Mouse (Mus musculus) neural tube, embryonic 13.5 days (tissue): ENCODE results near the gene Grin1. TPM values are rescaled to one million over a fixed set of nuclear protein-coding genes. Genes with fewer than 3 reads are reported as not detected.

Experiments used
- ATAC-seq: fragments of 200-750 bp; cut with Nextera tagmentation; 2 replicates; pipeline ENCODE4 v1.8.0; 2017; ENCODE audit warnings: low read depth, mild to moderate bottlenecking, moderate TSS enrichment, moderate library complexity
- H3K27ac ChIP-seq: fragments of 300-500 bp; sonication (generic); replicated peaks from 2 replicates; pipeline ENCODE4 v1.5.1; 2015; ENCODE audit warnings: moderate library complexity, mild to moderate bottlenecking, inconsistent platforms
- H3K27me3 ChIP-seq: fragments of 300-500 bp; sonication (generic); 2 replicates; pipeline ENCODE4 v1.6.1; 2015; ENCODE audit warnings: mild to moderate bottlenecking, inconsistent platforms
- H3K36me3 ChIP-seq: fragments of 300-500 bp; sonication (generic); 2 replicates; pipeline ENCODE4 v1.6.1; 2015; ENCODE audit warnings: mild to moderate bottlenecking, inconsistent platforms
- H3K4me1 ChIP-seq: fragments of 300-500 bp; sonication (generic); replicated peaks from 2 replicates; pipeline ENCODE4 v1.6.1; 2015; ENCODE audit warnings: inconsistent platforms
- H3K4me2 ChIP-seq: fragments of 300-500 bp; sonication (generic); 2 replicates; pipeline ENCODE4 v1.6.1; 2015; ENCODE audit warnings: inconsistent platforms, mild to moderate bottlenecking, moderate library complexity
- H3K4me3 ChIP-seq: fragments of 300-500 bp; sonication (generic); 2 replicates; pipeline ENCODE4 v1.5.1; 2015; ENCODE audit warnings: mild to moderate bottlenecking, inconsistent platforms
- H3K9ac ChIP-seq: fragments of 300-500 bp; sonication (generic); 2 replicates; pipeline ENCODE4 v1.6.1; 2015; ENCODE audit warnings: moderate library complexity, mild to moderate bottlenecking, inconsistent platforms
- H3K9me3 ChIP-seq: fragments of 300-500 bp; sonication (generic); 2 replicates; pipeline ENCODE4 v1.6.1; 2016; ENCODE audit warnings: inconsistent platforms
- WGBS: fragments of 180-500 bp; shearing (Covaris S2); methylation state at CpG from one replicate; pipeline ENCODE4 v1.1.7; 2015; 5-methylcytosine and 5-hydroxymethylcytosine counted together
- polyA plus RNA-seq: library from polyadenylated mRNA; unstranded; fragments of >200 nt; fragmentation: Nextera tagmentation; extraction: Ambion mirVana; gene quantifications from 2 replicates; pipeline ENCODE4 v1.2.1, GENCODE M21; 2015

Grin1 gene
- polyA plus RNA-seq, 1 experiment from 2014 or later: 30.2 TPM

DNA sequence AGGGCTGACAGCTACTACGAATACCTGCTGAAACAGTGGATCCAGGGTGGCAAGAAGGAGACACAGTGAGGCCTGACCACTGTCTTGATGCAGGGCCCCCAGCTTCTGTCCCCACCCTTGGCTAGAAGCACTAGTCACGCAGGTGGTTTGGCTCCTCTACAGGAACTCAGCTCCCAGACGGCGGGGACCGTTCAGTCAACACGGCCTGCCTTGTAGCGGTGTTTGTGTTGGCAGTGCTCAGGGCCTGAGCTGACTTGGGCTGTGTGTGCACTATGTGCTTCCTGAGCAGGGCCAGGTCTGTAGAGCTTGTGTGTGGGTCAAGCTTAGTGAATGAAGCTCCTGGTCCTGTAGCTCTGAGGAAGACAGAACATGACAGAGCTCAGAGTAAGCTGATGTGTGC, 29.2 kb upstream of the Grin1 start:
- Histone ChIP-seq H3K9ac (no peak overlapping the region), H3K4me2 (no peak overlapping the region), H3K36me3 (peaks cover 98% of the 10 kb centered on the region), H3K27me3 (no peaks in the 10 kb centered on the region), H3K9me3 (no peaks in the 10 kb centered on the region), H3K27ac (no peak overlapping the region), H3K4me3 (no peak overlapping the region), H3K4me1 (no peaks in the 10 kb centered on the region)
- no peak for ATAC-seq
- WGBS: 92% methylated on average over 7 of the region's 7 CpGs

DNA sequence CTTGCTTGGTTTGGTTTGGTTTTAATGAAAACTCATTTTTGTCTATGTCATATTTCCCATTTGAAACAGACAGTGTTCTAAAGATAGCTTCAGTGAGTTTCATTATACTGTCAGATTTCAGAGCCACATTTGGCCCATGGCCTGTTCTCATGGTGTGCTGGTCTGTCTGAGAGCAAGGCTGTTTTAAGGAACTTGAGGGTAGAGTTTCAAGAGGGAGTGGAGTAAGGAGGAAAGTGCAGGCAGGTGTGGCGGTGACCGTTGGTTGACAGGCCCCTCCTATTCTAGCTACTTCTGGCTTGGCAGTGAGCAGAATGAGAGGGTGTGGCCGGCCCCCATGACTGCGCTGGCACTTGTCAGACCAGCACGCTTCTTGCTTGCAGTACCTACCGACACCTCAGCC, 19.3 kb upstream of the Grin1 start:
- no peak overlapping the region for H3K9ac ChIP-seq
- H3K4me3 ChIP-seq: no peak overlapping the region
- H3K36me3 ChIP-seq: peaks cover 90% of the 10 kb centered on the region
- H3K27ac ChIP-seq: no peak overlapping the region
- WGBS: 98% methylated on average over 6 of the region's 6 CpGs
- no peaks in the 10 kb centered on the region for H3K27me3 ChIP-seq
- no peak for ATAC-seq
- H3K4me1 ChIP-seq: peaks cover 20% of the 10 kb centered on the region
- H3K9me3 ChIP-seq: no peaks in the 10 kb centered on the region
- no peak overlapping the region for H3K4me2 ChIP-seq

DNA sequence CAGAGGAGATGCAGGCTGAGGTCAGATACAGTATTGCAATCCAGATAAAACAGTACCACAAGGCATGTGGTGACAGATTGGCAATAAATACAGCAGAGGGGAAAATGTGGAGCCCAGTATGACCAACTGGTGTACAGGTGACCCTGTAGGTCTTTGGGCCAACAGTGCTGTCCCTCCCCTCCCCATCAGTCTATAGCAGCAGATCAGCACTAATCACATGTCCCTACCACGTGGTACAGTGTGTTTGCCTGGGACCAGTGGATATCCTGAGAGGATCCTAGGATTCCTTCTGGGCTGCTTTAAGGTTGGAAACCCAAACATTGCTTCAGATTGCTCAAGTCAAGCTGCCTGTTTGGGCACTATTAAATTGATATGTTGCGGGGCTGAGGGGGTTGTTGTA, 14.6 kb upstream of the Grin1 start:
- peaks cover 32% of the 10 kb centered on the region for H3K4me1 ChIP-seq
- H3K9ac ChIP-seq: peak overlapping the region; percentile 88
- peak overlapping the region; percentile 78 for H3K4me3 ChIP-seq

DNA sequence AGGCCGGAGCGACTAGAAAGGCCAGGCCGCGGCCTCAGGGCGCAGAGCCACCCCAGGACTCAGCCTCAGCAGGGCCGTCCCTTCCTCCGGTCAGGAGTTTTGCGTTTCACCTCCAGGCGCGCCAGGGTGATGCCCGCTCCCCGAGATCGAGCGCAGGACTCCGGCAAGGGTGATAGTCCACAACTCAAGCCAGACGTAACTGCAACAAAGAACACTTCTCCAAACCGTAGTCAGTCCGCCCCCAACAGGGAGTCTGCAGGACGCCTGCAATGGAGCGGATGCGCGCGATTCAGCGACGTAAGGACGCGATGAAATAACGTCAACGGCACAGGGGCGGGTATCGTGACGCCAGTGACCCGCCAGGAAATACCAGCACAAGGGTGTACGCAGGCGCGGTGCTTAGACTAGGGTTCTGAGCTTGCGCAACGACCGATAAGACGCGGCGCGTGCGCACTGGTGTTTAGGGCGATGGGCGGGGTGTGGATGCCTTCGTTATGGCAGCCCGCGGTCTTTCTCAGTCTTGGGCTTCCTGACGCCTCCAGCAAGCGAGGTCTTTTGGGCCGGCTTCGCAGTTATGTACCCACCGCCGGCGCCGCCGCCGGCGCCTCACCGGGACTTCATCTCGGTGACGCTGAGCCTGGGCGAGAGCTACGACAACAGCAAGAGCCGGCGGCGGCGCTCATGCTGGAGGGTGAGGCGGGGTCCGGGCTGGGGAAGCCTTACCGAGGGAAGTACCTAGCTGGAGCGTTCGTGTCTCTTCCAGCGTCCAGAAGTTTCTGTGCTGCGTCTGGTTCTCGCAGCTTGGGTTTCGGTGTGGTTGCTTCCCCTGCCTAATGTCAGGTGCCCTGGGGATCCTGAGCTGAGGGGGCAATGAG, 13.5 kb upstream of the Grin1 start, which contains the start of gene Man1b1:
Man1b1 (plus strand) TSS at position 53 of the 875 bp plus-strand sequence.
- Histone ChIP-seq H3K4me2 (peak within 1 kb of the TSS; percentile 79), H3K9ac (peak within 1 kb of the TSS; percentile 92), H3K36me3 (peaks cover 40% of the 10 kb centered on the region), H3K27me3 (no peaks in the 10 kb centered on the region), H3K27ac (peak within 1 kb of the TSS; percentile 92), H3K9me3 (no peaks in the 10 kb centered on the region), H3K4me3 (peak within 1 kb of the TSS; percentile 78), H3K4me1 (peaks cover 32% of the 10 kb centered on the region)
- WGBS: under 1% methylated on average over 78 of the region's 78 CpGs
- peak; percentile 99 for ATAC-seq

More for the DNA sequence above, 14.6 kb upstream of the Grin1 start:
- H3K4me2 ChIP-seq: peak overlapping the region; percentile 79
- H3K27ac ChIP-seq: no peak overlapping the region
- WGBS: 77% methylated on average over 2 of the region's 2 CpGs
- H3K9me3 ChIP-seq: no peaks in the 10 kb centered on the region
- peaks cover 51% of the 10 kb centered on the region for H3K36me3 ChIP-seq
- ATAC-seq: no peak
- no peaks in the 10 kb centered on the region for H3K27me3 ChIP-seq

DNA sequence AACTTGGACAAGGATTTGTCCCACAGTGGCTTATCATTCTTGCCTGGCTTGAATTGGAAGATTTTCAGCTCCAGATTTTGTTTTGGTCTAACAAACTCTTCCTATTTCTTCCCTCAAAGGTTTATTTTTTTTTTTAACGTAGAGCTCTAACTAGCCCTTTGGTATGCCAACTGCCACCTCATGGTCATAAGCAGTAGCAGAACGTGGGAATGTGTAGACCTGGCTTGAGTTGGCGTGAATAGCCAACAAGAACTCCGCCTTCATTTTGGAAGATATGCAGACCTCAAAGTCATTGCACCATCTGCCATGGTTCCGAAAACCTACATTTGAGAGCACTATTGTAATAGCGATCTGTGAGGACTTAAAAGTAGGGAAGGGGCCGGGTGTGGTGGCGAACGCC, 12.5 kb upstream of the Grin1 start:
- H3K27ac ChIP-seq: no peak overlapping the region
- ATAC-seq: no peak
- peak overlapping the region; percentile 92 for H3K9ac ChIP-seq
- peak overlapping the region; percentile 78 for H3K4me3 ChIP-seq
- peak overlapping the region; percentile 77 for H3K4me2 ChIP-seq
- H3K9me3 ChIP-seq: no peaks in the 10 kb centered on the region
- no peaks in the 10 kb centered on the region for H3K27me3 ChIP-seq
- H3K4me1 ChIP-seq: peaks cover 32% of the 10 kb centered on the region
- H3K36me3 ChIP-seq: peaks cover 30% of the 10 kb centered on the region
- 58% methylated on average over 9 of the region's 9 CpGs for WGBS

DNA sequence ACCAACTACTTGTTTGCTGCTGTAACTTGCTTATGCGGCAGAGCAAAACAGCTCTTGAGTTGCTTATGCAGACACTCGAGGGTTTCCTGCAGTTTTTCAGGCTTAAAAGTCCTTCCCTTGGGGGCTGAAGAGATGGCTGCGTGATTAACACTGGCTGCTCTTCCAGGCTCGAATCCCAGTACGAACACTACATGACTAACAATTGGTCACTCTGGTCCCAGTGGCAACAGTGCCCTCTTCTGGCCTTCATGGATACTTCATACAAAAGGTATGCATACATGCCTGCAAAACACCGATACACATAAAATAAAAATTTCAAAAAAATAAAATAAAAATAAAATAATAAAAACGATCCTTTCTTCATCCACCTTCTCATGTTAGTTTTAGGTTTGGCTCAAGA, 9.5 kb upstream of the Grin1 start:
- Histone ChIP-seq H3K36me3 (no peaks in the 10 kb centered on the region), H3K27me3 (0 out of 2 replicates have a peak, but pooled peaks cover 10% of the 10 kb centered on the region), H3K4me1 (peaks cover 14% of the 10 kb centered on the region), H3K4me2 (no peak overlapping the region), H3K27ac (no peak overlapping the region), H3K9me3 (no peaks in the 10 kb centered on the region), H3K9ac (no peak overlapping the region), H3K4me3 (no peak overlapping the region)
- no peak for ATAC-seq
- 31% methylated on average over 7 of the region's 7 CpGs for WGBS

DNA sequence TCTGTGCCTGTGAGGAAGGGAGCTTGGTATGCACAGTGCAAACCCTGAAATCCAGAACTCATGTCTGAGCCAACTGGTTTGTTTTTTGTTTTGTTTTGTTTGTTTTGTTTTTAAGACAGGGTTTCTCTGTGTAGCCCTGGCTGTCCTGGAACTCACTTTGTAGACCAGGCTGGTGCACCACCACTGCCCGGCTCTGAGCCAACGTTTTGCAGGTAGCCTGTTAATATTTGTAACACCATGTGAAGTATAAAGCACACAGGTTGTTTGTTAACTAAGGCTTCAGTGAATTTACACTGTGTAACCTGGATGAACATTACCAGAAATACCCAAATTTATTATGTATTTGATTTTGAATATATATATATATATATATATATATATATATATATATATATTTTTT, 7.0 kb upstream of the Grin1 start:
- peaks cover 27% of the 10 kb centered on the region for H3K27me3 ChIP-seq
- WGBS: 74% methylated on average over 2 of the region's 2 CpGs
- H3K9ac ChIP-seq: no peak overlapping the region
- no peak for ATAC-seq
- peaks cover under 1% of the 10 kb centered on the region for H3K4me1 ChIP-seq
- H3K9me3 ChIP-seq: no peaks in the 10 kb centered on the region
- no peaks in the 10 kb centered on the region for H3K36me3 ChIP-seq
- no peak overlapping the region for H3K4me3 ChIP-seq
- H3K4me2 ChIP-seq: no peak overlapping the region
- no peak overlapping the region for H3K27ac ChIP-seq

DNA sequence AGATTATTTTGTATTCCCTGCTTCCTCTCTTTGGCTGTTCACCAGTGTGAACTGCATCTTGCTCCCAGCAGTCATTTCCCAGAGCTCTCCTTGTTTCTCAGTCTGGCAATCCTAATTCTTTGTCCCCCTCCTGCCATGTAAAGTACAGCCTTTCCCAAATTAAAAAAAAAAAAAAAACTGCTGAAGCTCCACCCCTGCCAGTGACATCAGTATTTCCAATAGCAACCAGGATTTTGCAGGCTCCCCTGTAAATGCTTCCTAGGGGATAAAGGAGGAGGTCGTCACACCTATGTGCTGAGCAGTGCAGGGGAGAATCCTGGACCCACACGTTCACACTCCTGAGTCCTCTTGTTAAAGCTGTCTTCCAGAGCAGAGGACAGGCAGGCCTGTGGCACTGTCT, 1.1 kb upstream of the Grin1 start:
- whole genome bisulfite sequencing: 48% methylated on average over 2 of the region's 2 CpGs
- Histone ChIP-seq H3K4me1 (peaks cover 28% of the 10 kb centered on the region), H3K27ac (no peak overlapping the region), H3K4me3 (no peak overlapping the region), H3K36me3 (no peaks in the 10 kb centered on the region), H3K9ac (no peak overlapping the region), H3K27me3 (peaks cover 85% of the 10 kb centered on the region), H3K9me3 (no peaks in the 10 kb centered on the region), H3K4me2 (no peak overlapping the region)
- ATAC-seq: no peak

DNA sequence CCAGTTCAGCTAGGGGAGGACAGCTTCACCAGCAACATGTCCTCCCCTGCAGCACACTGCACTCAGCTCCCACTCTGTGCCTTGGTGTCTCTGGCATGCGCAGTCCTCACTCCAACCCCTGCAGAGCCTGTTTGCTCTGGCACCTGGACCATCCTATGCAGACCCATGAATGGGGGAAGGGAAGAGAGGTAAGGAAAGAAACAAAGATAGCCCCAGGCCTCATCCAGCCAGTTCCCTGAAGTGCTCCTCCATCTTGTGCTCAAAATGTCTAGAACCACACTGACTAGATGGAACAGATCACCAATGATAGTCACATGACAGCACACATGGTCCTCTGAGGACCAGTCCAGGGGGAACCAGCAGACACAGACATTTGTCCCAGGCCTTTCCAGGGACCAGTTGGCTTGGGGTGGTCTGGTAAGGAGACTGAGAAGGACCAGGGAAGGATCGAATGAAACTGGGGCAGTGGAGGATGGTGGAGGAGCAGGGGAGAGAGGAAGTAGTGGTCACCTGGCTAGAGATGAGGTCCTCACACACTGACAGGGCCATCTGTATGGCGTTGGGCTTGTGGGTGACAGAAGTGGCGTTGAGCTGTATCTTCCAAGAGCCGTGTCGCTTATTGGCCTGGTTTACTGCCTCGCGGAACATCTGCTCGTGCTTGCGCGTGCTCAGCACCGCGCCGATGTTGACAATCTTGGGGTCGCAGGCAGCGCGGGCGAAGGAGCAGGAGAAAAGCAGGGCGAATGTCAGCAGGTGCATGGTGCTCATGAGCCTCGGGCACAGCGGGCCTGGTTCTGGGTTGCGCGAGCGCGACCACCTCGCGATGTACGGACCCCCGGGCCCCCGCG, 644 bp downstream of the Grin1 start:
- H3K4me3 ChIP-seq: peak overlapping the region; percentile 60
- peak; percentile 81 for ATAC-seq
- H3K9me3 ChIP-seq: no peaks in the 10 kb centered on the region
- H3K9ac ChIP-seq: peak overlapping the region; percentile 77
- peak overlapping the region; percentile 86 for H3K27ac ChIP-seq
- peaks cover 4% of the 10 kb centered on the region; the same call in 1 of the 2 replicates for H3K36me3 ChIP-seq
- 4% methylated on average over 31 of the region's 31 CpGs for whole genome bisulfite sequencing
- H3K4me1 ChIP-seq: peaks cover 28% of the 10 kb centered on the region
- H3K4me2 ChIP-seq: peak overlapping the region; percentile 69
- peaks cover 93% of the 10 kb centered on the region for H3K27me3 ChIP-seq

DNA sequence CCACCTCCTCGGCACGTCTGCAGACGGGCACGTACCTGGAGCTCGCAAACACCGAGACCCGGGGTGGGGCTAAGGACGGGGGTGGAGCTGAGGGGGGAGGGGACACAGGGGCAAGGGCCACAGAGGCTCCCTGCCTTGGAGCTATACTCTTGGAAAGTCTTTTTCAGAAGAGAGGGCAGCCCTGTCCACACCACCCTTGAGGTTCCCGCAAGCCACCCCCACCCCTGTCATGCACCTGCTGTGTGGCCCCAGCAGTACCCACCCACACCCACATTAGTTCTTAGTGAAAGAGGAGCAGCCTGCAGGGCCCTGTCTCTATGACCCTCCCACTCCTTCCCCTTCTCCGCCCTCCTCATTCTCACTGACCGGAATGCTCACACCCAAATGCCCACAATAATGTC, 7.5 kb downstream of the Grin1 start:
- ATAC-seq: no peak
- H3K4me3 ChIP-seq: no peak overlapping the region
- H3K9ac ChIP-seq: no peak overlapping the region
- H3K27me3 ChIP-seq: peaks cover 99% of the 10 kb centered on the region
- 0 out of 2 replicates have a peak, but pooled peaks cover under 1% of the 10 kb centered on the region for H3K4me1 ChIP-seq
- no peaks in the 10 kb centered on the region for H3K9me3 ChIP-seq
- no peak overlapping the region for H3K4me2 ChIP-seq
- peaks cover 48% of the 10 kb centered on the region for H3K36me3 ChIP-seq
- no peak overlapping the region for H3K27ac ChIP-seq
- 2% methylated on average over 11 of the region's 11 CpGs for WGBS

DNA sequence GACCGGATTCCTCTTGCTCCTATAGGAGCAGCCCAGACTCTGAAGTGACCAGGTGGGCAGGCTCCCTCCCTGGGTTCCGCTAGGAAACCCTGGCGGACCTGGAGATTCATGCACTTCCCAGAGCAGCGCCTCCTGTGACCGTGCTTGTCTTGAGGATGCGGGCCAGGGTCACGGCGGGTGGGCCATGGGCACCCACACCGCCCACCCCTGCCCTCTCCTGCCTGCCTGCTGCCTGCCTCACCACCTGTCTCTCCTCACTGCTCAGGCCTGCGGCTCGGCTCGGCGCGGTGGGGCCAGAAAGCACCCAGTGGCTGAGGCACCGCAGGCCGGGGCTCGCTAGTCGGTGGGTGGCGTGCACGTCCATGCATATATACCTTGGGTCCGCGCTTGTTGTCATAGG, 8.0 kb downstream of the Grin1 start:
- WGBS: 2% methylated on average over 22 of the region's 22 CpGs
- H3K27ac ChIP-seq: no peak overlapping the region
- H3K4me1 ChIP-seq: no peaks in the 10 kb centered on the region
- H3K4me3 ChIP-seq: no peak overlapping the region
- H3K9me3 ChIP-seq: no peaks in the 10 kb centered on the region
- peaks cover 99% of the 10 kb centered on the region for H3K27me3 ChIP-seq
- no peak overlapping the region for H3K9ac ChIP-seq
- H3K36me3 ChIP-seq: peaks cover 48% of the 10 kb centered on the region
- no peak overlapping the region for H3K4me2 ChIP-seq
- ATAC-seq: no peak

DNA sequence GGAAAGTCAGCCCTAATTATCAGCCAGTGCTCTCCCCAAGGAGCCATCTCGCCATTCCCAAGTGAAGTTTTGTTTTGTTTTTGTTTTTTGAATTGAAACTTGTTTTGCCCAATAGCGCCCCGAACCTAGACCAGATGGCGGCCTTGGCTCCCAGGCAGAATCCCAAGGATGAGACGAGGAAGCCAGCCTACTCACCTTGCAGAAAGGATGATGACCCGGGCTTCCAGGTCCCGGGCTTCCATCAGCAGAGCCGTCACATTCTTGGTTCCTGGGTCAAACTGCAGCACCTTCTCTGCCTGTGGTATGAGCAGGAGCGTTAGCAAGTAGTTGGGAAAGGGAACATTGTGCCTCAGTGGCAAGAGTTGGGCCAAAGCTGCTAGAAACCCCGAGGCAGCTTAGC, 8.8 kb downstream of the Grin1 start:
- 54% methylated on average over 10 of the region's 10 CpGs for WGBS
- Histone ChIP-seq H3K9me3 (no peaks in the 10 kb centered on the region), H3K4me2 (no peak overlapping the region), H3K27me3 (peaks cover 99% of the 10 kb centered on the region), H3K4me3 (no peak overlapping the region), H3K27ac (no peak overlapping the region), H3K4me1 (peaks cover 7% of the 10 kb centered on the region), H3K36me3 (peaks cover 48% of the 10 kb centered on the region), H3K9ac (no peak overlapping the region)
- no peak for ATAC-seq
